Mouse (Mus musculus) forebrain, embryonic 11.5 days (tissue): ENCODE measurements around the gene Cacna2d3. TPM values are rescaled to one million over a fixed set of nuclear protein-coding genes. Genes with fewer than 3 reads are reported as not detected.
A peak's percentile ranks its signal among the peaks of the same experiment; 100 is the strongest.

Experiments used
- ATAC-seq: fragments of 200-750 bp; cut with Nextera tagmentation; replicated peaks from 2 replicates; pipeline ENCODE4 v1.8.0; 2017; ENCODE audit warnings: moderate TSS enrichment; ENCODE audit not compliant: low FRiP score
- DNase-seq: peaks from one replicate; pipeline ENCODE4 v3.0.0-alpha.2; 2017; ENCODE audit warnings: low spot score
- H3K27ac ChIP-seq: fragments of 300-500 bp; sonication (generic); 2 replicates; pipeline ENCODE4 v1.5.1; 2014; ENCODE audit warnings: low read depth, low read length
- H3K27me3 ChIP-seq: fragments of 300-500 bp; sonication (generic); 2 replicates; pipeline ENCODE4 v1.6.1; 2014; ENCODE audit warnings: mild to moderate bottlenecking, low read length, mixed read lengths; ENCODE audit not compliant: control insufficient read depth, insufficient read depth
- H3K36me3 ChIP-seq: fragments of 300-500 bp; sonication (generic); 2 replicates; pipeline ENCODE4 v1.6.1; 2014; ENCODE audit warnings: mild to moderate bottlenecking, low read length, moderate library complexity, mixed read lengths; ENCODE audit not compliant: control insufficient read depth, insufficient read depth
- H3K4me1 ChIP-seq: fragments of 300-500 bp; sonication (generic); replicated peaks from 2 replicates; pipeline ENCODE4 v1.6.1; 2014; ENCODE audit warnings: low read length, mixed read lengths; ENCODE audit not compliant: control insufficient read depth, insufficient read depth
- H3K4me2 ChIP-seq: fragments of 300-500 bp; sonication (generic); 2 replicates; pipeline ENCODE4 v1.6.1; 2014; ENCODE audit warnings: low read depth, mild to moderate bottlenecking, low read length, moderate library complexity, mixed read lengths; ENCODE audit not compliant: severe bottlenecking
- H3K4me3 ChIP-seq: fragments of 300-500 bp; sonication (generic); 2 replicates; pipeline ENCODE4 v1.5.1; 2014; ENCODE audit warnings: low read depth, low read length
- H3K9ac ChIP-seq: fragments of 300-500 bp; sonication (generic); 2 replicates; pipeline ENCODE4 v1.6.1; 2014; ENCODE audit warnings: low read length
- H3K9me3 ChIP-seq: fragments of 300-500 bp; sonication (generic); 2 replicates; pipeline ENCODE4 v1.6.1; 2016; ENCODE audit warnings: low read length, mixed read lengths; ENCODE audit not compliant: control insufficient read depth
- WGBS: fragments of 180-500 bp; shearing (Covaris S2); extraction: QIAGEN DNeasy Blood & Tissue Kit; methylation state at CpG from one replicate; pipeline ENCODE4 v1.1.7; 2014; 5-methylcytosine and 5-hydroxymethylcytosine counted together
- polyA plus RNA-seq: library from polyadenylated mRNA; unstranded; fragments of >200 nt; fragmentation: Nextera tagmentation; extraction: Ambion mirVana; gene quantifications from 2 replicates; pipeline ENCODE4 v1.2.1, GENCODE M21; 2014

The Cacna2d3 gene
- polyA plus RNA-seq, 1 experiment from 2014 or later: 4.5 TPM

- Histone ChIP-seq H3K4me1 (no peaks in the 10 kb centered on the region; the same call in 1 of the 2 replicates), H3K27me3 (peaks cover 4% of the 10 kb centered on the region), H3K27ac (no peak overlapping the region), H3K9me3 (peaks cover 3% of the 10 kb centered on the region; the same call in 1 of the 2 replicates), H3K36me3 (no peaks in the 10 kb centered on the region), H3K9ac (no peak overlapping the region), H3K4me3 (no peak overlapping the region), H3K4me2 (no peak overlapping the region)
- ATAC-seq (no peak), DNase-seq (no peak)
- 47% methylated on average over 9 of the region's 9 CpGs for WGBS
These were observed 607.7 kb downstream of the Cacna2d3 start for GRCm38 (mm10) chr14:29113852-29114450.

DNA sequence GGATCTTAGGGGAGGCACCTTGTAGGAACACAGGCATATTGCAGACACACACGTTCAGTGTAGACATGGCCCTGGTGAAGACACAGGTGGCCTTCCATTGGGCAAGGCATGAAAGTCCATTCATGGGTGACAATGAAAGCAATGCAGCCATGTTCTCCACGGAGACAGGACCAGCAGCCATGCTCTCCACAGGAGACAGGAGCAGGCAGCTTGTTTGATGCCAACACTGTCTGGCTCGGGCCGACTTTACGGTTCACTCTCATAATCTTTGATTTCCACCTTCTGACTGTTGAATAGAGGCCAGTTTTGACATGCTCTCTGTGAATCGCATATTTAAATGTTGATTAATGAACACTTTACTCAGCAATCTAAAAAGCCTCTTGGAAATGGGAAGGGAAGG is 610.0 kb downstream of the Cacna2d3 start:
- Histone ChIP-seq H3K9ac (no peak overlapping the region), H3K4me2 (no peak overlapping the region), H3K36me3 (no peaks in the 10 kb centered on the region), H3K27ac (no peak overlapping the region), H3K4me3 (no peak overlapping the region), H3K9me3 (peaks cover 3% of the 10 kb centered on the region; the same call in 1 of the 2 replicates), H3K27me3 (no peaks in the 10 kb centered on the region), H3K4me1 (no peaks in the 10 kb centered on the region; the same call in 1 of the 2 replicates)
- 86% methylated on average over 6 of the region's 6 CpGs for WGBS
- ATAC-seq (no peak), DNase-seq (no peak)

DNA sequence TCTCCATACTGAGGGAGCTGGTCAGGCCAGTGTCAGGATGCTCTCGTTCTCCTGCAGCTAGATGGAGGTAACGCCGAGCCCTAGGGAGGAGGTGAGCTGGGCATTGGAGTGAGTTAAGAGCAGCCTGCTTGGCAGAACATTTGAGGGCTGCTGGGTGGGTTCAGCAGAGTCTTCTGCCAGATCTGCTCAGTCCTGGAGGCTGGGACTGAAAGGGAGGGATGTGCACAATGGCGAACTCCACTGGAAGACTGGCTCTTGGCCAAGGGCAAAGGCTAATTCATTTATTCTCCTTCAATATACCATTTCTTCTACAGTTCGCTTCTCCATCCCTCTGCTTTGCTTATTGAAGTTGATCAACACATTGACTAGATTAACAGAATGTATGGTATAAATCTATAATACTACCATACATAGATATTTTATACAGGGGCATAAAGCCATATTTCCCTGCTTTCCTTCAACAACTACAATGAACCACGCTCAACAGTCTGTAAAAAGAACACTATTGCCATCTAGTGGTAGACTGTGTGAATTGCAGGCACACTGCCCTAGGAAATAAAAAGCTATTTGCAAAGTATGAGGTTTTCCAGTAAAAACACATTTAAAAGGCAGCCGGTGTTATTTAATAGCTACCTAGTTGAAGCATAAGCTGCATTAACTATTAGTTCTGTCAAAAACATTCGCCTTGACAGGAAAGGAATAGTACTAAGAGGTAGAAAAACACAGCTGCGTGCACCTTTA is 611.1 kb downstream of the Cacna2d3 start:
- no peaks in the 10 kb centered on the region for H3K36me3 ChIP-seq
- H3K27me3 ChIP-seq: no peaks in the 10 kb centered on the region
- no peak overlapping the region for H3K4me2 ChIP-seq
- H3K4me3 ChIP-seq: no peak overlapping the region
- no peak overlapping the region for H3K9ac ChIP-seq
- no peaks in the 10 kb centered on the region; the same call in 1 of the 2 replicates for H3K4me1 ChIP-seq
- WGBS: 75% methylated on average over 9 of the region's 9 CpGs
- ATAC-seq: no peak
- peaks cover 3% of the 10 kb centered on the region; the same call in 1 of the 2 replicates for H3K9me3 ChIP-seq
- no peak overlapping the region for H3K27ac ChIP-seq
- no peak for DNase-seq

GRCm38 (mm10) chr14:29107464-29107863 is 614.2 kb downstream of the Cacna2d3 start:
- Histone ChIP-seq H3K27me3 (no peaks in the 10 kb centered on the region), H3K9ac (no peak overlapping the region), H3K27ac (no peak overlapping the region), H3K4me3 (no peak overlapping the region), H3K4me2 (no peak overlapping the region), H3K4me1 (no peaks in the 10 kb centered on the region), H3K36me3 (no peaks in the 10 kb centered on the region), H3K9me3 (peaks cover 3% of the 10 kb centered on the region; the same call in 1 of the 2 replicates)
- no peak for DNase-seq
- no peak for ATAC-seq
- WGBS: 95% methylated on average over 5 of the region's 5 CpGs

DNA sequence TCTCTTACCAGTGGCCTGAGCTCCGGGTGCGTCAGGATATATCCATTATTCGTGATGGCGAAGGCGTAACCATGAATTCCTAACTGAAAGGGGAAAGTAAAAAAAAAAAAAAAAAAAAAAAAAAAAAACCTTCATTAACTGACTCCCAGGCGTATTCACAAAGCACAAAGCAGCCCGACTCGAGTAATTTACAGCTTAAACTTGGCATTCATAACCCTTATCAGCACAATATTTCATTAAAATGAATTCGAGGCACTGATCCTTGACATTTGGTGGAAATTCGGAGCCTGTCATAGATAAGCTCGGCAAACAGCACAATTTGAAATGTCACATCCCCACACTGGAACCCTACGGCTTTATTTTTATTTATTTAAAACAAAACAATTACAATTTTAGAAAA is 623.9 kb downstream of the Cacna2d3 start:
- Histone ChIP-seq H3K9ac (no peak overlapping the region), H3K27me3 (no peaks in the 10 kb centered on the region), H3K36me3 (no peaks in the 10 kb centered on the region), H3K4me1 (no peaks in the 10 kb centered on the region), H3K4me2 (no peak overlapping the region), H3K4me3 (no peak overlapping the region), H3K27ac (no peak overlapping the region), H3K9me3 (no peaks in the 10 kb centered on the region)
- 85% methylated on average over 12 of the region's 12 CpGs for WGBS
- ATAC-seq (no peak), DNase-seq (peak; percentile 33)

DNA sequence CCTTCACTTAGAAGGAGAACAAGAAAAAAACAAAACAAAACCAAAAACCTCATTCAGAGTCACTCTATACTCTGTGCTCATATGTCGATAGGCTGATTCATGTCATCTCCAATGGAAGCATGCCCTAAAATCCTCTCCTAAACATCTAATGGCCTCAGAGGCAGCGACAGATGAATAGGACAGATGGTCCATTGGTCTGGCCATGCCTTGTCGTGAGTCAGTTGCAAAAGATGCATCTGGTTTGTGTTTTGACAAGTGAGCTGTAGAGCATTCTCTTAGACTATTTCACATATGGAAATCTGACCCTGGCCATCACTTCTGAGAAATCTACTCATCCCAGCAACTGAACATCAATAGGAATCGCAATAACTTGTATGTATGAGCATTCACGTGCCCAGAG is 626.2 kb downstream of the Cacna2d3 start:
- DNase-seq (no peak), ATAC-seq (no peak)
- Histone ChIP-seq H3K4me3 (no peak overlapping the region), H3K4me2 (no peak overlapping the region), H3K27ac (no peak overlapping the region), H3K36me3 (no peaks in the 10 kb centered on the region), H3K9ac (no peak overlapping the region), H3K9me3 (no peaks in the 10 kb centered on the region), H3K27me3 (no peaks in the 10 kb centered on the region), H3K4me1 (no peaks in the 10 kb centered on the region)
- WGBS: 90% methylated on average over 5 of the region's 5 CpGs

DNA sequence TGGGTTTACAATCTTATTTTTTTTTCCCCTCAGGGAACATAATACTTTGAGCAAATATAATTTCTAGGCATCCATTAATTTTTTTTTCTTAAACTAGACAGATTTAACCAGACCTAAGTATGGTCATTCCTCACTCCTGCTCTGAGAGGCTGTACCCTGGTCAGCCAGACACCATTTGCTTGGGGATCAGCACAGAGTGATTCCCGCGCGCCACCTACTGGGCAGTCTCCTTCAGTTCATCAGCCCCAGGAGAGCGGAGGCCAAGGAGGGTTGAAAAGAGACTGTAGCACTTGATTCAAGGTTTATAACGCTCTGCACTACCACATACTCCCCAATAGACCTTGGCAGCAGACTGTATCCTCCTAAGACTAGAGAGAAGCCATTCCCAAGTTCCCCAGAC is 631.6 kb downstream of the Cacna2d3 start:
- Histone ChIP-seq H3K27ac (no peak overlapping the region), H3K27me3 (no peaks in the 10 kb centered on the region), H3K9me3 (no peaks in the 10 kb centered on the region), H3K4me1 (no peaks in the 10 kb centered on the region), H3K36me3 (no peaks in the 10 kb centered on the region), H3K4me2 (no peak overlapping the region), H3K9ac (no peak overlapping the region), H3K4me3 (no peak overlapping the region)
- 6% methylated on average over 5 of the region's 5 CpGs for WGBS
- ATAC-seq (peak; percentile 63; the same call in 1 of the 2 replicates), DNase-seq (peak; percentile 90)

- 68% methylated on average over 4 of the region's 4 CpGs for WGBS
- Histone ChIP-seq H3K27ac (no peak overlapping the region), H3K9me3 (no peaks in the 10 kb centered on the region), H3K4me2 (no peak overlapping the region), H3K9ac (no peak overlapping the region), H3K4me3 (no peak overlapping the region), H3K36me3 (no peaks in the 10 kb centered on the region), H3K27me3 (no peaks in the 10 kb centered on the region), H3K4me1 (no peaks in the 10 kb centered on the region)
- no peak for ATAC-seq
- no peak for DNase-seq
These were observed 635.1 kb downstream of the Cacna2d3 start for GRCm38 (mm10) chr14:29086528-29086927.
